Mouse (Mus musculus): Measurements from ENCODE around the gene Myo15b. TPM values are rescaled to one million over a fixed set of nuclear protein-coding genes. Genes with fewer than 3 reads are reported as not detected.

Myo15b gene
- polyA plus RNA-seq, 1 experiment from 2014 or later, result 0.12 TPM

GRCm38 (mm10) chr11:115823774-115824740, 34.1 kb upstream of the Myo15b start, which contains the start of gene Llgl2:
Gene Llgl2 (plus strand): TSS chr11:115824049.
- Histone ChIP-seq H3K27me3 (ENCODE audit: insufficient read depth, low read length) (peaks cover 7% of the 10 kb centered on the region; the same call in 1 of the 2 replicates), H3K4me3 (ENCODE audit: low read depth, low read length) (peak within 1 kb of the TSS; percentile 74)
- WGBS, result under 1% methylated on average over 86 of the region's 87 CpGs

GRCm38 (mm10) chr11:115824813-115825212, 33.4 kb upstream of the Myo15b start:
- Histone ChIP-seq H3K4me3 (ENCODE audit: low read depth, low read length) (peak overlapping the region; percentile 74), H3K9me3 (ENCODE audit: low read depth, low read length) (no peaks in the 10 kb centered on the region), H3K9ac (peak overlapping the region; percentile 62), H3K27ac (ENCODE audit: low read depth) (no peak overlapping the region), H3K27me3 (ENCODE audit: insufficient read depth, low read length) (peaks cover 7% of the 10 kb centered on the region; the same call in 1 of the 2 replicates), H3K4me1 (ENCODE audit: insufficient read depth) (peaks cover 2% of the 10 kb centered on the region; the same call in 1 of the 2 replicates), H3K36me3 (ENCODE audit: insufficient read depth) (peaks cover 31% of the 10 kb centered on the region), H3K4me2 (peak overlapping the region; percentile 95)
- no peak for TF ChIP-seq CTCF (IDR thresholded peaks at IDR 0.05; ENCODE audit: low read depth)
- ATAC-seq (ENCODE audit: insufficient read depth) (no peak), DNase-seq (no peak)
- 13% methylated on average over 11 of the region's 11 CpGs for WGBS

More at GRCm38 (mm10) chr11:115823774-115824740, 34.1 kb upstream of the Myo15b start, which contains the start of gene Llgl2:
- Histone ChIP-seq H3K9ac (peak within 1 kb of the TSS; percentile 62), H3K27ac (ENCODE audit: low read depth) (peak within 1 kb of the TSS; percentile 65), H3K4me2 (peak within 1 kb of the TSS; percentile 95), H3K36me3 (ENCODE audit: insufficient read depth) (peaks cover 32% of the 10 kb centered on the region), H3K9me3 (ENCODE audit: low read depth, low read length) (no peaks in the 10 kb centered on the region), H3K4me1 (ENCODE audit: insufficient read depth) (peaks cover 2% of the 10 kb centered on the region; the same call in 1 of the 2 replicates)
- peak; percentile 95 for DNase-seq
- ATAC-seq (ENCODE audit: insufficient read depth), result peak; percentile 98
- peak; percentile 22; the same call in 1 of the 2 replicates for TF ChIP-seq CTCF (IDR thresholded peaks at IDR 0.05; ENCODE audit: low read depth)

- Histone ChIP-seq H3K4me3 (ENCODE audit: low read depth, low read length) (no peak overlapping the region), H3K9me3 (ENCODE audit: low read depth, low read length) (no peaks in the 10 kb centered on the region), H3K9ac (no peak overlapping the region), H3K36me3 (ENCODE audit: insufficient read depth) (peaks cover 14% of the 10 kb centered on the region), H3K4me2 (peak overlapping the region; percentile 11; the same call in 1 of the 2 replicates), H3K27ac (ENCODE audit: low read depth) (no peak overlapping the region), H3K4me1 (ENCODE audit: insufficient read depth) (peaks cover 12% of the 10 kb centered on the region; the same call in 1 of the 2 replicates), H3K27me3 (ENCODE audit: insufficient read depth, low read length) (peaks cover 7% of the 10 kb centered on the region; the same call in 1 of the 2 replicates)
- ATAC-seq (ENCODE audit: insufficient read depth) (no peak), DNase-seq (no peak)
- 48% methylated on average over 5 of the region's 5 CpGs for WGBS
- no peak for TF ChIP-seq CTCF (IDR thresholded peaks at IDR 0.05; ENCODE audit: low read depth)
These were observed 31.7 kb upstream of the Myo15b start for GRCm38 (mm10) chr11:115826487-115826886.

GRCm38 (mm10) chr11:115827624-115828023, 30.6 kb upstream of the Myo15b start:
- Histone ChIP-seq H3K4me3 (ENCODE audit: low read depth, low read length) (no peak overlapping the region), H3K4me2 (no peak overlapping the region), H3K9ac (peak overlapping the region; percentile 2; the same call in 1 of the 2 replicates), H3K27ac (ENCODE audit: low read depth) (peak overlapping the region; percentile 6; the same call in 1 of the 2 replicates), H3K27me3 (ENCODE audit: insufficient read depth, low read length) (peaks cover 7% of the 10 kb centered on the region; the same call in 1 of the 2 replicates), H3K4me1 (ENCODE audit: insufficient read depth) (peaks cover 20% of the 10 kb centered on the region), H3K36me3 (ENCODE audit: insufficient read depth) (peaks cover 4% of the 10 kb centered on the region; the same call in 1 of the 2 replicates), H3K9me3 (ENCODE audit: low read depth, low read length) (no peaks in the 10 kb centered on the region)
- ATAC-seq (ENCODE audit: insufficient read depth) (no peak), DNase-seq (no peak)
- WGBS, result 62% methylated on average over 6 of the region's 6 CpGs
- TF ChIP-seq CTCF (IDR thresholded peaks at IDR 0.05; ENCODE audit: low read depth), result no peak

GRCm38 (mm10) chr11:115829036-115829435, 29.2 kb upstream of the Myo15b start:
- Histone ChIP-seq H3K4me2 (no peak overlapping the region), H3K9ac (no peak overlapping the region), H3K9me3 (ENCODE audit: low read depth, low read length) (no peaks in the 10 kb centered on the region), H3K4me3 (ENCODE audit: low read depth, low read length) (no peak overlapping the region), H3K27ac (ENCODE audit: low read depth) (no peak overlapping the region), H3K27me3 (ENCODE audit: insufficient read depth, low read length) (peaks cover 7% of the 10 kb centered on the region; the same call in 1 of the 2 replicates), H3K4me1 (ENCODE audit: insufficient read depth) (peaks cover 27% of the 10 kb centered on the region), H3K36me3 (ENCODE audit: insufficient read depth) (no peaks in the 10 kb centered on the region)
- ATAC-seq (ENCODE audit: insufficient read depth) (no peak), DNase-seq (no peak)
- 48% methylated on average over 4 of the region's 4 CpGs for WGBS
- TF ChIP-seq CTCF (IDR thresholded peaks at IDR 0.05; ENCODE audit: low read depth), result no peak

GRCm38 (mm10) chr11:115830550-115831325, 27.5 kb upstream of the Myo15b start:
- DNase-seq (no peak), ATAC-seq (ENCODE audit: insufficient read depth) (no peak)
- H3K27ac ChIP-seq (ENCODE audit: low read depth), result peak overlapping the region; percentile 26; the same call in 1 of the 2 replicates
- no peaks in the 10 kb centered on the region; the same call in 1 of the 2 replicates for H3K27me3 ChIP-seq (ENCODE audit: insufficient read depth, low read length)
- 28% methylated on average over 25 of the region's 25 CpGs for WGBS
- no peaks in the 10 kb centered on the region for H3K9me3 ChIP-seq (ENCODE audit: low read depth, low read length)
- H3K4me2 ChIP-seq, result 0 out of 2 replicates have a peak overlapping the region, but pooled peaks have one; percentile 7
- no peak overlapping the region for H3K9ac ChIP-seq
- no peaks in the 10 kb centered on the region for H3K36me3 ChIP-seq (ENCODE audit: insufficient read depth)
- TF ChIP-seq CTCF (IDR thresholded peaks at IDR 0.05; ENCODE audit: low read depth), result no peak
- H3K4me1 ChIP-seq (ENCODE audit: insufficient read depth), result peaks cover 30% of the 10 kb centered on the region
- no peak overlapping the region for H3K4me3 ChIP-seq (ENCODE audit: low read depth, low read length)
